Mouse (Mus musculus) lung, postnatal 0 days (tissue): Measurements from ENCODE around the gene Esrrg.
A peak's percentile ranks its signal among the peaks of the same experiment; 100 is the strongest.

Experiments
- CTCF ChIP-seq: IDR thresholded peaks from 2 replicates; pipeline ENCODE4 v1.5.1; 2016; ENCODE audit warnings: antibody characterized with exemption, mild to moderate bottlenecking
- EP300 ChIP-seq: IDR thresholded peaks from 2 replicates; pipeline ENCODE4 v1.6.1; 2016; ENCODE audit warnings: antibody characterized with exemption, mild to moderate bottlenecking, control low read depth

DNA sequence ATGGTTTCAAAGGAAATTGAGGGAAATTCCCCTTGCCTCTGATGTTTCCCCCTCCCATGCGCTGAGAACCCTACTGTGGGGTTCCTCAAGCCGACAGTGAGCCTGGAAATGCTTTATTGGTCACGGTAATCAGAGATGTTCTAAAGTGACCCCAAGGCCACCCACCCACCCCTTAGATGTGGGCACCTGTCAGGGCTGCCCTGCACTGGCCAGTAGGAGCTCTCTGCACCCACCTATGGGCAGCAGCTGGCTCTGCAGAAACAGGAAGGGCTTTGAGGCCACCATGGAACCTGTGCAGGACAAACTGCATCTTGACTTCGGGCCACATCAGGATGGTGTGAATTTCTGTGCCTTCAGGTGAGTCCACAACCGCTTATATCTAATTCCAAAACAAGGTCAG, 401.3 kb downstream of the Esrrg start:
- TF ChIP-seq EP300 (no peak), CTCF (0 out of 2 replicates have a peak, but pooled peaks have one; percentile 4)
